Mouse (Mus musculus) gastrocnemius, postnatal 10 days (tissue): ENCODE measurements around the gene Gtpbp1. TPM values are rescaled to one million over a fixed set of nuclear protein-coding genes. Genes with fewer than 3 reads are reported as not detected.

Experiments
- DNase-seq: peaks from one replicate; pipeline ENCODE4 v3.0.0; 2021; ENCODE audit warnings: mixed read lengths
- total RNA-seq, 2 experiments: library from RNA; stranded (reverse); gene quantifications; 2 replicates each; pipeline ENCODE4 v1.2.3; 2021

Gene Gtpbp1
- total RNA-seq, 2 experiments from 2014 or later, result 14.3 to 16.8 TPM

GRCm38 (mm10) chr15:79685141-79685641 lies 5.5 kb upstream of the Gtpbp1 start:
- DNase-seq, result no peak

- no peak for DNase-seq
These were observed 4.4 kb upstream of the Gtpbp1 start for GRCm38 (mm10) chr15:79686046-79686869.

GRCm38 (mm10) chr15:79687175-79687574 lies 3.5 kb upstream of the Gtpbp1 start:
- DNase-seq, result no peak

- peak; percentile 95 for DNase-seq
These were observed 2.9 kb upstream of the Gtpbp1 start, which contains the start of gene Josd1 for GRCm38 (mm10) chr15:79687646-79688267. Gene Josd1 (minus strand): TSS chr15:79687919.

- DNase-seq, result no peak
These were observed 2.2 kb upstream of the Gtpbp1 start for GRCm38 (mm10) chr15:79688268-79688956.

- DNase-seq, result no peak
These were observed 801 bp upstream of the Gtpbp1 start for GRCm38 (mm10) chr15:79689662-79690425.

GRCm38 (mm10) chr15:79691023-79691508 lies 421 bp downstream of the Gtpbp1 start:
- peak; percentile 49 for DNase-seq

- DNase-seq, result no peak
These were observed 1.7 kb downstream of the Gtpbp1 start for GRCm38 (mm10) chr15:79692334-79692733.

- DNase-seq, result no peak
These were observed 3.1 kb downstream of the Gtpbp1 start for GRCm38 (mm10) chr15:79693740-79694139.

- DNase-seq, result no peak
These were observed 3.9 kb downstream of the Gtpbp1 start for GRCm38 (mm10) chr15:79694512-79694911.

GRCm38 (mm10) chr15:79695516-79695915 lies 4.9 kb downstream of the Gtpbp1 start:
- no peak for DNase-seq

- DNase-seq, result no peak
These were observed 5.9 kb downstream of the Gtpbp1 start for GRCm38 (mm10) chr15:79696508-79696907.

GRCm38 (mm10) chr15:79697011-79697410 lies 6.4 kb downstream of the Gtpbp1 start:
- DNase-seq, result no peak

- DNase-seq, result no peak
These were observed 7.0 kb downstream of the Gtpbp1 start for GRCm38 (mm10) chr15:79697558-79698187.

GRCm38 (mm10) chr15:79706603-79707214 lies 16.1 kb downstream of the Gtpbp1 start:
- DNase-seq, result no peak

- DNase-seq, result no peak
These were observed 17.7 kb downstream of the Gtpbp1 start for GRCm38 (mm10) chr15:79708229-79708822.

- no peak for DNase-seq
These were observed 25.0 kb downstream of the Gtpbp1 start for GRCm38 (mm10) chr15:79715646-79716045.

GRCm38 (mm10) chr15:79716710-79717109 lies 26.1 kb downstream of the Gtpbp1 start:
- no peak for DNase-seq

GRCm38 (mm10) chr15:79720267-79720666 lies 29.6 kb downstream of the Gtpbp1 start:
- DNase-seq, result no peak

GRCm38 (mm10) chr15:79720796-79721195 lies 30.2 kb downstream of the Gtpbp1 start:
- no peak for DNase-seq
